Mouse (Mus musculus) kidney, postnatal 36 days (tissue): ENCODE results near the gene Caskin2.
A peak's percentile ranks its signal among the peaks of the same experiment; 100 is the strongest.

Experiments used
- DNase-seq, 2 experiments: peaks; one replicate each; pipeline ENCODE4 v3.0.0; 2021 to 2022; ENCODE audit warnings: mixed read lengths in 2 of 2

Gene Caskin2

GRCm38 (mm10) chr11:115830550-115831325, 17.3 kb upstream of the Caskin2 start:
- DNase-seq = peak; percentile 71 to 81

DNA sequence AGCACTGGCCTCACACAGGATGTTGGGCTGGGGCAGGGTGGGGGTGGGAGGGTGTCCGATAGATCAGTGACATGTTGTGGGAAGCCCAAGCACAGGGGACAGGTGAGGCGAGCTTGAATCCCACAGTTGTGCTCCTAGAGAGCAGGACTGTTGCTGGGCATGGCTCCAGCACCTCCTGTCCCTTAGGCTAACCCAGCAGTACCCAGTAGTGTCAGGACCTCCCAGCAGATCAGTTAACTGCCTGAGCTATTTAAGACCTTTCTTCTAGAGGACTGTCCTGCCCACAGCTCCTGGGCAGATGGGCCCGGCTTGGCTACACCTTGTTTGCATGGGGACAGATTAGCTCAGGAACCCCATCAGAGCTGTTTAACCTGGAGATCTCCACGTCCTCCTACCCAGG, 15.6 kb upstream of the Caskin2 start:
- no peak for DNase-seq

GRCm38 (mm10) chr11:115827624-115828023, 14.2 kb upstream of the Caskin2 start:
- DNase-seq = no peak

DNA sequence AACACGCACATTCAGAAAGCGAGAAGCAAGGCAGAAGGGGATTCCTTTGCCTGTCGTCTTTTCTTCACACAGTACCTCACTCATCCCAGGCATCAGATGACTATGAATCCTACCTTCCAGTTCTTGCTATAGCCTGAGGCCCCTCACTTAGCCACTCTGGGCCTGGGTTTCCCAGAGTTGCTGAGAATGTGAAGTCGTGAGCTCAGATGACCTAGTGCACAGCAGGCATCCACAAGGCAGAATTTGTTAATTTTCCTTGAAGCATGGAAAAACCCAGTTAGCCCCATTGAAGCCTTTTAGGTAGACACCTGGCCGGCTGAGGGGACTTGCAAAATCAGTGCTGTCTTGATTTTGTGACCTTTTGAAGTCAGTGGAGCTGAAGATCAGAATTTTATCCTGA, 13.0 kb upstream of the Caskin2 start:
- DNase-seq = no peak

DNA sequence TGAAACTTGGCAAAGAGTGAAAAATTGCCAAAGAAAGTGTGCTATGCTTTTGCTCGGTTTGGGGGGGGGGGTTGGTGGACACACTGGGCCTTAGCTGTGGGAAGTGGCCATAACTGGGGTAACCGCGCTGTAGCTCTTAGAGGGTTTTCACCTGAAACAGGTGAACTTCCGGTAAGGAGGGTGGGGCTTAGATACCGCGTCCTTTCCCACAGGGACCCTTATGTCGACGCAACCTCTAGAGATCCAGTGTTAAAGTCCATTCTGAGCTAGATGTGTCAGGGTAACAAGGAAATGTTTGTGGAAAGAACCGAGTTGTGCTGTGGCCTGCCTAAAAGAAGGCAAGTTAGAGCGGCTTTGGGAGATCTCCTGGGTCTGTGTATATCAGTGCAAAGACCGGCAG, 11.4 kb upstream of the Caskin2 start:
- DNase-seq = no peak

- peak; percentile 96 to 98 for DNase-seq
Observed at GRCm38 (mm10) chr11:115823774-115824740, 10.6 kb upstream of the Caskin2 start, which contains the start of gene Llgl2. TSS of gene Llgl2 (plus strand) at chr11:115824049.

DNA sequence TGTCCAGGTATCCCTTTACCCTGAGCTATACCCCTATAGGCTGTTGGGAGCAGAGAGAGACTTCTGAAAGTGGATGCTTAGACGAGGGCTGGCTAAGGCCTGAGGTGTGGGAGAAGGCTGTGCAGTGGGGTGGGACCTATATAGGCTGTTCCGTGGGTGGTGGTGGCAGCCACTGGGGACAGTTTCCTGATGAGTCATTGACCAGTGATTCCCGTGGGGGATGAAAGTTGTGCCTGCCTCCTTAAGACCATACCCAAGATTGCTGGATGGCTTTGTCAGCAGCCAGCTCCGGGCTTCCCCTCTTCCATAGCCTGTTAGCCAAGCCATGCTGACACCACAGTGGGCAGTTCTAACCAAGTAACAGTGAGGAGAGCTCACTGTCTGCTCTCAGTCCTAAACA, 7.6 kb upstream of the Caskin2 start:
- DNase-seq = no peak

DNA sequence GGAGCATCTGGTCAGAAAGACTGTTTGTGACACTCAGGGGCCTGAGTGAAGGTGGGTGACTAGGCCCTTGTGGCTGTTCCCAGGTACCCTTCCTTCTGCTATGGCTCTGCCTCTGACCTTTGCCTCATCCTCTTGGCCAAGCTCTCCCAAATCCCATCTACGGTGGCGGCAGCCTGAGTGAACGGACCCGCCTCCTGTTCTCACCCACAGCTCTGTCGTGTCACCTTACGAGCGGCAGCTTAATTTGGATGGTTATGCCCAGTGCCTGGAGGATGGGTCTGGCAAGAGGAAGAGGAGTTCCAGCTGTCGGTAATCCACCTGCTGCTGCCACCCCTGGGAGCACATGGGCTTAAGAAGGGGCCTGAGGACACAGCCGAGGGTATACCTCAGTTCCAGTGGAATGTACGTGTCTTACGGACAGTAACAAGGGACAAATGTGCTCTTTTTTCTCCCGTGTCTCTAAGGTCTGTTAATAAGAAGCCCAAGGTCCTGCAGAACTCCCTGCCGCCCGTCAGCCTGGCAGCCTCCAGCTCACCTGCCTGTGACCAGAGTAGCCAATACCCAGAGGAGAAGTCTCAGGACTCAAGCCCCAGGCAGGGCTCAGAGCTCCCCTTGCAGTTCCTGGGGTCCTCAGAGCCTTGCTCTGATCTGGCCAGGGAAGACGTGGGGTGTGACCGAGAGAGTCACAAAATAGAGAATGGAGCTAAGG, 6.6 kb upstream of the Caskin2 start:
- DNase-seq = peak in 1 of 2 experiments; percentile 55

GRCm38 (mm10) chr11:115817331-115817730, 3.9 kb upstream of the Caskin2 start:
- DNase-seq = no peak

GRCm38 (mm10) chr11:115814605-115815450, 1.4 kb upstream of the Caskin2 start, which contains the start of gene Tsen54:
TSS of gene Tsen54 (plus strand) at chr11:115814724.
- DNase-seq = peak; percentile 89 to 96

DNA sequence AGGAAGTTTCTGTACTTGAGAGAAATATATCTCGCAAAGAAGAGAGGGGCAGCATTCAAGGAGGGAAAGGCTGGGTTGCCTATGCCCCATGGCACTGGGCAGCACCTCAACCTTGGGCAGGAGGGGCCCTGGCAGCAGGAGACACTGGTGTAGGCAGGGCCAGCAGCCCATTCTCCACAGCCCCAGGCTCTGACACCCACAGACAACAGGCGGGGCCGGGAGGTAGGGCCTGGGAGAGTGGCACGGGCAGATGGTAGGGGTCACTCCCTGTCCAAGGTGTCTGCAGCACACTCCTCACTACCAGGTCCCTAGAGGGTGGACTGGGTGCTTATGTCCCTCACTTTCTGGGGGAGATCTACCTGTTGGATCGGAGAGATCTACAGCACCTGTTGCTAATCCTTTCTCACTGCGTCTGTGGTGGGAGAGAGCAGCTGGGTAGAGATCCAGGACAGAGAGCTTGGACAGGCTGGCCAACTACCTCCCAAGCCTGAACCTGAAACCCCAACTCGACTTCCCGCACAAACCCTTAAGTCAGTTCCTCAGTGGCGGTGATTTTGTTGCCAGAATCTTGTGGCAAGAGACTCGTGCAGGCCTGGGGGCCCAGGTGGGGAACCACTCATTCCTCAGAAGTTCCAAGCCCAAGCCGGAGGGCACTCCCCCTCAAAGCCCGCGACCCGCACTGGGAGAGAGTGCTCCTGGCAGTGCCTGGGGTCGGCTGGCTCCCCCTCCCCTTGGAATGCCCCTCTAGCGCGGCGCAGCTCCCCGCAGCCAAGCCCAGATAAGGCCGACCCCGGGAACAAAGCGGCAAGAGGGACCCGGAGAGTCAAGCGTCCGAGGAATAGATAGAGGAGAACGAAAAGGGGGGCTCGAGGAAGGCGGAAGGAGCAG, 662 bp downstream of the Caskin2 start:
- peak; percentile 41 to 60 for DNase-seq

GRCm38 (mm10) chr11:115812095-115812494, 1.3 kb downstream of the Caskin2 start:
- peak; percentile 75 to 80 for DNase-seq

GRCm38 (mm10) chr11:115811381-115812093, 1.9 kb downstream of the Caskin2 start:
- DNase-seq = no peak

DNA sequence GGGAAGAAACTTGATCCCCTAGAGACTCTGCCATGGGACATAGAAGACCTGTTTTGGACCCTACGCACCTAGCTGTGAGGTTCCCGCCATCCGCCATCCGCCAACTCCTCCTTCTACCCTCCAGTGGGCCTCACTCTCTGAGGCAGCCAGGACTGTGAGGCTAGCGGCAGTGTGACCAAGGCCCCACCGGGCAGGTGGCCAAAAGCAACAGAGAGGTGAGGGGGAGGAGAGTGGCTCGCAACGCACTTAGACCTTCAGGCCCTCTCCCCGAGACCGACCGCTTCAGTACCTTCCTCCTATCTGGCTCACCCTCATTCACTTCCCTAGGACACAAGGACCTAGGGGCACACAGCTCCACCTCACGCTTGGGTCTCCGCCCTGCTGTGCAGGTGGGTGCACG, 3.1 kb downstream of the Caskin2 start:
- peak; percentile 86 to 90 for DNase-seq

DNA sequence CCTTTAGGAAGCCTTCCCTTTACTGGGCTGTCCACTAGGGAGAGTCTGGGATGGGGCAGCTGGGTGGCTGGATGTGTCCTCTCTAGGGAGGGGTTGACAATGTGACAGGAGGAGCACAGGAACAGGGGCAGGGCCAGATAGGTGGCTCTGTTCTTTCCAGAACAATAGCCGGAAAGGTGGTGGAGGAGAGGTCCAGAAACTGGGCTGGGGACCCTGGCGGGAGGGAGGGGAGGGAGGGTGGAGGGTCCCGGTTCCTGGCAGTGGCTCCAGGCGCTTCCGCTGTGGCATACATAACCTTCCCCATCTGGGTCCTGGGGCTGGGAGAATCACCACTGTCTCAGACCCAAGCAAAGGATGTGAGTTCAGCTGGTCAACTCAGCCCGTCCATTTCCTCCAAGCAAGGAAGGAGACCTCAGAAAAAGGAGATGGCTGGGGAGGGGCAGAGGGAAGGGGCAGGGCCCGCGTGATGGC, 4.1 kb downstream of the Caskin2 start:
- peak; percentile 74 to 83 for DNase-seq

- DNase-seq = peak; percentile 59 to 71
Observed at GRCm38 (mm10) chr11:115808696-115809310, 4.6 kb downstream of the Caskin2 start.

GRCm38 (mm10) chr11:115807971-115808370, 5.5 kb downstream of the Caskin2 start:
- no peak for DNase-seq

- DNase-seq = no peak
Observed at GRCm38 (mm10) chr11:115807306-115807705, 6.1 kb downstream of the Caskin2 start.

GRCm38 (mm10) chr11:115806154-115806553, 7.3 kb downstream of the Caskin2 start:
- peak; percentile 66 to 75 for DNase-seq
